Mouse (Mus musculus) heart, adult 2 months (tissue): Measurements from ENCODE around the gene Rasgef1b.
A peak's percentile ranks its signal among the peaks of the same experiment; 100 is the strongest.

ENCODE experiments used
- EP300 ChIP-seq: fragments of 200-500 bp; IDR thresholded peaks from 2 replicates; pipeline ENCODE4 v1.6.1; 2011; ENCODE audit warnings: low read depth, low read length, control low read depth; ENCODE audit not compliant: insufficient read depth
- POLR2A ChIP-seq: fragments of 200-500 bp; IDR thresholded peaks from 2 replicates; pipeline ENCODE4 v1.6.1; 2011; ENCODE audit warnings: mild to moderate bottlenecking, low read depth, low read length, control low read depth; ENCODE audit not compliant: insufficient read depth

GRCm38 (mm10) chr5:99251379-99252202, 477.3 kb downstream of the Rasgef1b start:
- peak; percentile 41; the same call in 1 of the 2 replicates for TF ChIP-seq POLR2A
- 0 out of 2 replicates have a peak, but pooled peaks have one; percentile 16 for TF ChIP-seq EP300
